Mouse (Mus musculus): Measurements from ENCODE around the gene Gm28036.

- TF ChIP-seq POLR2A (IDR thresholded peaks at IDR 0.05; ENCODE audit: low read depth, low read length) (no peak), CTCF (conservative IDR thresholded peaks at IDR 0.05; ENCODE audit: insufficient read depth, insufficient read length, low read depth, low read length) (no peak)
Measured at GRCm38 (mm10) chr2:156091926-156092325, 35.0 kb downstream of the Gm28036 start.
